Comparison of ENCODE assay signal across 9 mouse cellular contexts in the genomic region with DNA sequence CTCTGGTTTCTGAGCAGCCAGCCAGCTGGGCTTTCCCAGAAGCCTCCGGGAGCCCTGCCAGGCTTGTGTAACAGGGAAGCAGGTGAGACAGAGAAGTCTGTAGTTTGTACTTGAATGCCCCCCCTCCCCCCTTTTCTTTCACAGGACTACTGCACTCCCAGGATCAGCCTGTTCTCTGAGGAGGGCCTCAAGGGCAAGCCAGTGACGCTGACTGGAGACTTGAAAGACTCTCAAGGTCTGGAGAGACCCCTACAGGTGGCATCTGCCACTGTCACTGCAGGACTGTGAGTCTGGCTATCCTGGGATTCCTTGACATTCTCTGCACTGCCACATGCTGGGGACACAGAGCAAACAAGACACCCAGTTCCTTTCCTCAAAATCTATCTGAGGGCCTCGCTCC. TPM values are rescaled to one million over a fixed set of nuclear protein-coding genes. Genes with fewer than 3 reads are reported as not detected.
DNase-seq lines count a peak whose midpoint lies in the region; ATAC-seq and TF ChIP-seq lines count a peak whose summit lies in the region.
"Had no signal": no experiment of that assay in that cellular context is flagged by ENCODE, and none has a peak within 500 bp of the region (broad histone marks: within the 10 kb centered on the region; RNA-seq: fewer than 3 reads in every experiment).

No protein-coding gene starts in this region.

- TF ChIP-seq CTCF in lung, embryonic 14.5 days (IDR thresholded peaks at IDR 0.05; ENCODE audit: low read depth), result peak; percentile 78

- no peaks in the 10 kb centered on the region for H3K9me3 ChIP-seq in liver, embryonic 11.5 days (ENCODE audit: control insufficient read depth, low read length)
- H3K9me3 ChIP-seq in embryonic facial prominence, embryonic 10.5 days, result no peaks in the 10 kb centered on the region
- H3K9me3 ChIP-seq in lung, embryonic 14.5 days (ENCODE audit: low read depth, low read length), result no peaks in the 10 kb centered on the region

- ATAC-seq in liver, embryonic 11.5 days (replicated peaks; ENCODE audit: low FRiP score), result no peak
- ATAC-seq in lung, embryonic 14.5 days (ENCODE audit: insufficient read depth), result peak; percentile 74
- ATAC-seq in megakaryocyte, adult 5-6 weeks (ENCODE audit: poor library complexity, severe bottlenecking), result no peak

- H3K36me3 ChIP-seq in liver, embryonic 11.5 days (ENCODE audit: control insufficient read depth, insufficient read depth, low read length), result no peaks in the 10 kb centered on the region
- H3K36me3 ChIP-seq in embryonic facial prominence, embryonic 10.5 days (replicated peaks), result no peaks in the 10 kb centered on the region
- H3K36me3 ChIP-seq in lung, embryonic 14.5 days (ENCODE audit: insufficient read depth), result no peaks in the 10 kb centered on the region

- peaks cover 4% of the 10 kb centered on the region; the same call in 1 of the 2 replicates for H3K27me3 ChIP-seq in liver, embryonic 11.5 days (replicated peaks; ENCODE audit: control insufficient read depth, insufficient read depth, low read length)
- H3K27me3 ChIP-seq in embryonic facial prominence, embryonic 10.5 days (replicated peaks; ENCODE audit: low read depth, poor library complexity, severe bottlenecking), result peaks cover 29% of the 10 kb centered on the region
- 0 out of 2 replicates have a peak, but pooled peaks cover 3% of the 10 kb centered on the region for H3K27me3 ChIP-seq in lung, embryonic 14.5 days (ENCODE audit: insufficient read depth, low read length)

- 19% methylated on average over 3 of the region's 3 CpGs for WGBS in liver, embryonic 11.5 days
- 18% methylated on average over 3 of the region's 3 CpGs for WGBS in embryonic facial prominence, embryonic 10.5 days
- 18% methylated on average over 3 of the region's 3 CpGs for WGBS in lung, embryonic 14.5 days

- no peak overlapping the region for H3K9ac ChIP-seq in liver, embryonic 11.5 days (ENCODE audit: low read depth, low read length)
- no peak overlapping the region for H3K9ac ChIP-seq in lung, embryonic 14.5 days

- DNase-seq in liver, result peak; percentile 57
- DNase-seq in liver, embryonic 11.5 days (ENCODE audit: low spot score), result no peak
- DNase-seq in ZHBTc4 (ENCODE audit: low read depth, low spot score), result peak; percentile 96
- DNase-seq in embryonic facial prominence, embryonic 10.5 days (ENCODE audit: low spot score), result peak; percentile 77
- DNase-seq in kidney, adult 8-10 months, result peak; percentile 61 to 76
- peak; percentile 87 for DNase-seq in lung, embryonic 14.5 days
- peak; percentile 36 for DNase-seq in right cerebral cortex, postnatal 4 days

- H3K27ac ChIP-seq in liver, embryonic 11.5 days (ENCODE audit: low read depth, low read length), result no peak overlapping the region
- H3K27ac ChIP-seq in embryonic facial prominence, embryonic 10.5 days (replicated peaks), result no peak overlapping the region
- no peak overlapping the region for H3K27ac ChIP-seq in lung, embryonic 14.5 days (ENCODE audit: low read depth)

- H3K4me1 ChIP-seq in liver, embryonic 11.5 days (replicated peaks; ENCODE audit: control insufficient read depth, insufficient read depth, low read length), result peaks cover 13% of the 10 kb centered on the region
- H3K4me1 ChIP-seq in embryonic facial prominence, embryonic 10.5 days, result peaks cover 27% of the 10 kb centered on the region
- H3K4me1 ChIP-seq in lung, embryonic 14.5 days (ENCODE audit: insufficient read depth), result no peaks in the 10 kb centered on the region

- H3K4me2 ChIP-seq in liver, embryonic 11.5 days, result no peak overlapping the region
- H3K4me2 ChIP-seq in lung, embryonic 14.5 days, result no peak overlapping the region

- no peak overlapping the region for H3K4me3 ChIP-seq in liver, embryonic 11.5 days (ENCODE audit: low read depth, low read length)
- no peak overlapping the region for H3K4me3 ChIP-seq in embryonic facial prominence, embryonic 10.5 days
- no peak overlapping the region for H3K4me3 ChIP-seq in lung, embryonic 14.5 days (ENCODE audit: low read depth, low read length)

RNA-seq across cellular contexts. Expression of a gene that starts 16.2 kb away (rescaled TPM):
- polyA plus RNA-seq in liver, embryonic 11.5 days (2014; fragmentation: Nextera tagmentation; extraction: Ambion mirVana), result 16.4 TPM in 2 replicates
- 3.5 and 4.5 TPM in 2 replicates for polyA plus RNA-seq in embryonic facial prominence, embryonic 10.5 days (2016; fragmentation: Nextera tagmentation; extraction: Ambion mirVana)
- polyA plus RNA-seq in lung, embryonic 14.5 days (2014; fragmentation: Nextera tagmentation; extraction: Ambion mirVana), result 13.1 and 14.2 TPM in 2 replicates
- 2,426 and 2,524 TPM in 2 replicates for total RNA-seq in megakaryocyte, adult 5-6 weeks (2015)
- 3,236 and 3,524 TPM in 2 replicates for total RNA-seq in megakaryocyte, adult 5-6 weeks (2017)

RNA-seq across cellular contexts. Expression of a gene that starts 18.1 kb away (rescaled TPM):
- 1.2 and 1.7 TPM in 2 replicates for polyA plus RNA-seq in liver, embryonic 11.5 days (2014; fragmentation: Nextera tagmentation; extraction: Ambion mirVana)
- 4.1 and 7.1 TPM in 2 replicates for polyA plus RNA-seq in embryonic facial prominence, embryonic 10.5 days (2016; fragmentation: Nextera tagmentation; extraction: Ambion mirVana)
- polyA plus RNA-seq in lung, embryonic 14.5 days (2014; fragmentation: Nextera tagmentation; extraction: Ambion mirVana), result 2.9 and 4.0 TPM in 2 replicates
- total RNA-seq in megakaryocyte, adult 5-6 weeks (2015), result 1.1 and 1.9 TPM in 2 replicates
- 0.04 and 0.15 TPM in 2 replicates for total RNA-seq in megakaryocyte, adult 5-6 weeks (2017)
- total RNA-seq: gastrocnemius, adult 8-10 months had no signal

RNA-seq across cellular contexts. Expression of a gene that starts 23.7 kb away (rescaled TPM):
- polyA plus RNA-seq in liver, embryonic 11.5 days (2014; fragmentation: Nextera tagmentation; extraction: Ambion mirVana), result 5.6 and 7.0 TPM in 2 replicates
- polyA plus RNA-seq in embryonic facial prominence, embryonic 10.5 days (2016; fragmentation: Nextera tagmentation; extraction: Ambion mirVana), result 4.5 and 7.1 TPM in 2 replicates
- polyA plus RNA-seq in lung, embryonic 14.5 days (2014; fragmentation: Nextera tagmentation; extraction: Ambion mirVana), result 6.8 and 7.8 TPM in 2 replicates
- 0.89 and 1.8 TPM in 2 replicates for total RNA-seq in megakaryocyte, adult 5-6 weeks (2015)
- 1.7 and 2.9 TPM in 2 replicates for total RNA-seq in megakaryocyte, adult 5-6 weeks (2017)

RNA-seq across cellular contexts. Expression of a gene that starts 25.1 kb away (rescaled TPM):
- polyA plus RNA-seq in liver, embryonic 11.5 days (2014; fragmentation: Nextera tagmentation; extraction: Ambion mirVana), result not detected in 2 replicates
- polyA plus RNA-seq in embryonic facial prominence, embryonic 10.5 days (2016; fragmentation: Nextera tagmentation; extraction: Ambion mirVana), result not detected in 2 replicates
- not detected in 2 replicates for polyA plus RNA-seq in lung, embryonic 14.5 days (2014; fragmentation: Nextera tagmentation; extraction: Ambion mirVana)
- total RNA-seq in megakaryocyte, adult 5-6 weeks (2015), result 0.20 and 0.66 TPM in 2 replicates
- total RNA-seq in megakaryocyte, adult 5-6 weeks (2017), result not detected in 2 replicates
- total RNA-seq: gastrocnemius, adult 8-10 months had no signal

RNA-seq across cellular contexts. Expression of a gene that starts 49.9 kb away (rescaled TPM):
- 257 and 281 TPM in 2 replicates for polyA plus RNA-seq in liver, embryonic 11.5 days (2014; fragmentation: Nextera tagmentation; extraction: Ambion mirVana)
- 300 and 316 TPM in 2 replicates for polyA plus RNA-seq in embryonic facial prominence, embryonic 10.5 days (2016; fragmentation: Nextera tagmentation; extraction: Ambion mirVana)
- polyA plus RNA-seq in lung, embryonic 14.5 days (2014; fragmentation: Nextera tagmentation; extraction: Ambion mirVana), result 384 and 400 TPM in 2 replicates
- 1,305 and 1,385 TPM in 2 replicates for total RNA-seq in megakaryocyte, adult 5-6 weeks (2015)
- 523 and 622 TPM in 2 replicates for total RNA-seq in megakaryocyte, adult 5-6 weeks (2017)
